Mouse (Mus musculus) hindbrain, embryonic 16.5 days (tissue): Measurements from ENCODE around the gene Gm43951. TPM values are rescaled to one million over a fixed set of nuclear protein-coding genes. Genes with fewer than 3 reads are reported as not detected.

Source experiments
- ATAC-seq: fragments of 200-750 bp; cut with Nextera tagmentation; 2 replicates; pipeline ENCODE4 v1.8.0; 2017; ENCODE audit warnings: moderate TSS enrichment, moderate library complexity
- H3K27ac ChIP-seq: fragments of 300-500 bp; sonication (generic); 2 replicates; pipeline ENCODE4 v1.5.1; 2014; ENCODE audit warnings: low read depth, mild to moderate bottlenecking, control low read depth, low read length, moderate library complexity
- H3K27me3 ChIP-seq: fragments of 300-500 bp; sonication (generic); replicated peaks from 2 replicates; pipeline ENCODE4 v1.6.1; 2014; ENCODE audit warnings: low read length; ENCODE audit not compliant: control insufficient read depth, insufficient read depth
- H3K36me3 ChIP-seq: fragments of 300-500 bp; sonication (generic); 2 replicates; pipeline ENCODE4 v1.6.1; 2014; ENCODE audit warnings: mild to moderate bottlenecking, low read length, moderate library complexity, mixed read lengths; ENCODE audit not compliant: control insufficient read depth, insufficient read depth
- H3K4me1 ChIP-seq: fragments of 300-500 bp; sonication (generic); 2 replicates; pipeline ENCODE4 v1.6.1; 2014; ENCODE audit warnings: low read depth, low read length; ENCODE audit not compliant: control insufficient read depth, insufficient read depth
- H3K4me2 ChIP-seq: fragments of 300-500 bp; sonication (generic); 2 replicates; pipeline ENCODE4 v1.6.1; 2014; ENCODE audit warnings: mild to moderate bottlenecking, low read length, control low read depth, moderate library complexity
- H3K4me3 ChIP-seq: fragments of 300-500 bp; sonication (generic); 2 replicates; pipeline ENCODE4 v1.5.1; 2014; ENCODE audit warnings: mild to moderate bottlenecking, low read length, control low read depth, moderate library complexity
- H3K9ac ChIP-seq: fragments of 300-500 bp; sonication (generic); 2 replicates; pipeline ENCODE4 v1.6.1; 2014; ENCODE audit warnings: low read depth, mild to moderate bottlenecking, control low read depth, low read length, moderate library complexity
- H3K9me3 ChIP-seq: fragments of 300-500 bp; sonication (generic); 2 replicates; pipeline ENCODE4 v1.6.1; 2014; ENCODE audit warnings: mild to moderate bottlenecking, low read length, moderate library complexity; ENCODE audit not compliant: control insufficient read depth
- WGBS: fragments of 180-500 bp; shearing (Covaris S2); extraction: QIAGEN DNeasy Blood & Tissue Kit; methylation state at CpG from one replicate; pipeline ENCODE4 v1.1.7; 2014; 5-methylcytosine and 5-hydroxymethylcytosine counted together
- polyA plus RNA-seq: library from polyadenylated mRNA; unstranded; fragments of >200 nt; fragmentation: Nextera tagmentation; extraction: Ambion mirVana; gene quantifications from 2 replicates; pipeline ENCODE4 v1.2.1, GENCODE M21; 2015

The Gm43951 gene
- polyA plus RNA-seq, 1 experiment from 2014 or later: 1.4 TPM

DNA sequence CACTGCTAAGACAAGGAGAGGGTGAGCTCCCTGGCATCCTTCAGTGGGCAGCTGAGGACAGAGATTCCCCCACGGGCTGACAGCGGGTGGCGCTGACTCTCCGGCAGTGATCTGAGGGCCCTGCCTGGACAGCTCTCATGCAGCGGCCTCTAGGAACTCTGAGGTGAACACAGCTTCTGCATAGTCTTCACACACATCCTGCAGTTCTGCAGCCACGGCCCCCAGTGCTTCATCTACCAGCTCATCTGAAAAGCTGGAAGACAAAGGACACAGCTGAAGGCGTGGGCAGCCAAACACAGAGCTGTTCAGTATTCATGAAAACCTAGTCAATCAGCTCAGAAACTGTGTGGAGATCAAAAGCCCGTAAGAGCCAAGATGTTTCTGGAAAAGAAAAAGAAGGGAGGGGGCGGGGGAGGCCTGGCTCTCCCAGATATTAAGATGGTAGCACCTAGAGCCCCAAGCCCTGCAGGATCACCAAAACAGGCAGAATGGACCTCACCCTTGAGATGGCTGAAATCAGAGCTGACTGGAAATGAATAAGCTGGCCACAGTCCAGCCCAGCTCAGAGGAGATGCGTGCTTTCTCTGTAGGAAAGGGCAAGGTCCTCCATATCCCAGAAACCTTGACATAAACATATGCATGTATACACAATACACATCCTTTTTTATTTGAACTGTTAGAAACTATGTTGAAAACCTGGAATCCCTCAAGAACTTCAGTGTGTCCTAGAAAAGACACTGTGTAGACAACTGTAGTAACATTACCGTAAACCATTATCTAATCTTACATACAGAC, 51.3 kb downstream of the Gm43951 start:
- no peak for ATAC-seq

More for the DNA sequence above, 51.3 kb downstream of the Gm43951 start:
- Histone ChIP-seq H3K4me2 (no peak overlapping the region), H3K9ac (0 out of 2 replicates have a peak overlapping the region, but pooled peaks have one; percentile 19), H3K27ac (peak overlapping the region; percentile 44; the same call in 1 of the 2 replicates), H3K36me3 (peaks cover 10% of the 10 kb centered on the region), H3K4me3 (no peak overlapping the region), H3K27me3 (no peaks in the 10 kb centered on the region), H3K4me1 (peaks cover 6% of the 10 kb centered on the region; the same call in 1 of the 2 replicates), H3K9me3 (no peaks in the 10 kb centered on the region)
- 51% methylated on average over 11 of the region's 11 CpGs for WGBS

Other genes with a start within 250 kb of the Gm43951 start
- 0.27 and 0.41 TPM in 2 replicates for gene Aipl1, start 169.3 kb downstream of the Gm43951 start, polyA plus RNA-seq
- gene Pimreg, start 164.8 kb downstream of the Gm43951 start, polyA plus RNA-seq: 33.5 and 38.5 TPM in 2 replicates
- 5.5 and 5.8 TPM in 2 replicates for gene Pitpnm3, start 71.1 kb downstream of the Gm43951 start, polyA plus RNA-seq
- gene 4933427D14Rik, start 619 bp upstream of the Gm43951 start, polyA plus RNA-seq: 13.3 and 14.1 TPM in 2 replicates
- gene Txndc17, start 707 bp upstream of the Gm43951 start, polyA plus RNA-seq: 158 and 167 TPM in 2 replicates
- gene Med31, start 8.8 kb upstream of the Gm43951 start, polyA plus RNA-seq: 50.4 and 53.9 TPM in 2 replicates
- gene Slc13a5, start 60.4 kb upstream of the Gm43951 start, polyA plus RNA-seq: 3.9 and 4.2 TPM in 2 replicates
- 1.1 and 2.4 TPM in 2 replicates for gene Xaf1, start 94.8 kb upstream of the Gm43951 start, polyA plus RNA-seq
- gene Fbxo39, start 107.6 kb upstream of the Gm43951 start, polyA plus RNA-seq: not detected in 2 replicates
- 9.0 and 9.6 TPM in 2 replicates for gene Tekt1, start 155.6 kb upstream of the Gm43951 start, polyA plus RNA-seq
- 12.3 and 12.4 TPM in 2 replicates for gene Smtnl2, start 204.9 kb upstream of the Gm43951 start, polyA plus RNA-seq
- gene Ggt6, start 228.7 kb upstream of the Gm43951 start, polyA plus RNA-seq: not detected in 2 replicates
- gene Mybbp1a, start 234.5 kb upstream of the Gm43951 start, polyA plus RNA-seq: 54.2 and 63.0 TPM in 2 replicates